Mouse (Mus musculus) heart, postnatal 0 days (tissue): Measurements from ENCODE around the gene Palm3. TPM values are rescaled to one million over a fixed set of nuclear protein-coding genes. Genes with fewer than 3 reads are reported as not detected.

ENCODE experiments used
- ATAC-seq: fragments of 200-750 bp; cut with Nextera tagmentation; 2 replicates; pipeline ENCODE4 v1.8.0; 2017; ENCODE audit warnings: low read depth, moderate number of reproducible peaks, moderate library complexity; ENCODE audit not compliant: insufficient read depth
- DNase-seq: peaks from one replicate; pipeline ENCODE4 v3.0.0-alpha.2; 2016; ENCODE audit warnings: low spot score
- H3K27ac ChIP-seq: fragments of 300-500 bp; sonication (generic); 2 replicates; pipeline ENCODE4 v1.5.1; 2014; ENCODE audit warnings: low read depth, mild to moderate bottlenecking
- H3K27me3 ChIP-seq: fragments of 300-500 bp; sonication (generic); 2 replicates; pipeline ENCODE4 v1.6.1; 2014; ENCODE audit warnings: low read length, mixed read lengths; ENCODE audit not compliant: control insufficient read depth, insufficient read depth
- H3K36me3 ChIP-seq: fragments of 300-500 bp; sonication (generic); replicated peaks from 2 replicates; pipeline ENCODE4 v1.6.1; 2014; ENCODE audit warnings: low read length, mixed read lengths; ENCODE audit not compliant: control insufficient read depth, insufficient read depth
- H3K4me1 ChIP-seq: fragments of 300-500 bp; sonication (generic); 2 replicates; pipeline ENCODE4 v1.6.1; 2014; ENCODE audit warnings: antibody characterized with exemption; ENCODE audit not compliant: control insufficient read depth, insufficient read depth
- H3K4me2 ChIP-seq: fragments of 300-500 bp; sonication (generic); 2 replicates; pipeline ENCODE4 v1.6.1; 2014; ENCODE audit warnings: low read depth, mild to moderate bottlenecking, low read length, moderate library complexity
- H3K4me3 ChIP-seq: fragments of 300-500 bp; sonication (generic); 2 replicates; pipeline ENCODE4 v1.5.1; 2014; ENCODE audit warnings: low read depth, low read length
- H3K9ac ChIP-seq: fragments of 300-500 bp; sonication (generic); replicated peaks from 2 replicates; pipeline ENCODE4 v1.6.1; 2014; ENCODE audit warnings: low read depth, low read length, mixed read lengths
- H3K9me3 ChIP-seq: fragments of 300-500 bp; sonication (generic); replicated peaks from 2 replicates; pipeline ENCODE4 v1.6.1; 2016; ENCODE audit warnings: low read length; ENCODE audit not compliant: control insufficient read depth
- CTCF ChIP-seq: IDR thresholded peaks from 2 replicates; pipeline ENCODE4 v1.5.1; 2016; ENCODE audit warnings: antibody characterized with exemption, control low read depth, low read depth
- EP300 ChIP-seq: IDR thresholded peaks from 2 replicates; pipeline ENCODE4 v1.6.1; 2016; ENCODE audit warnings: antibody characterized with exemption, low read depth
- WGBS: fragments of 180-500 bp; shearing (Covaris S2); extraction: QIAGEN DNeasy Blood & Tissue Kit; methylation state at CpG from one replicate; pipeline ENCODE4 v1.1.7; 2014; 5-methylcytosine and 5-hydroxymethylcytosine counted together
- microRNA counts: library from miRNA; unstranded; fragments of <30 nt; microRNA quantifications from one replicate; lab custom pipeline; 2015
- microRNA-seq: library from miRNA; unstranded; fragments of <30 nt; microRNA quantifications from one replicate; pipeline ENCODE4, GENCODE M21; 2016
- polyA plus RNA-seq: library from polyadenylated mRNA; unstranded; fragments of >200 nt; fragmentation: Nextera tagmentation; extraction: Ambion mirVana; gene quantifications from 2 replicates; pipeline ENCODE4 v1.2.1, GENCODE M21; 2015
- total RNA-seq: library from RNA; depleted of rRNA; stranded (reverse); fragments of >200 nt; gene quantifications from 2 replicates; pipeline ENCODE4 v1.2.3, GENCODE M21; 2014; ENCODE audit warnings: low replicate concordance; rRNA removed

The Palm3 gene
- total and polyA plus RNA-seq, 2 experiments from 2014 or later: 0.41 TPM; not detected in 1

DNA sequence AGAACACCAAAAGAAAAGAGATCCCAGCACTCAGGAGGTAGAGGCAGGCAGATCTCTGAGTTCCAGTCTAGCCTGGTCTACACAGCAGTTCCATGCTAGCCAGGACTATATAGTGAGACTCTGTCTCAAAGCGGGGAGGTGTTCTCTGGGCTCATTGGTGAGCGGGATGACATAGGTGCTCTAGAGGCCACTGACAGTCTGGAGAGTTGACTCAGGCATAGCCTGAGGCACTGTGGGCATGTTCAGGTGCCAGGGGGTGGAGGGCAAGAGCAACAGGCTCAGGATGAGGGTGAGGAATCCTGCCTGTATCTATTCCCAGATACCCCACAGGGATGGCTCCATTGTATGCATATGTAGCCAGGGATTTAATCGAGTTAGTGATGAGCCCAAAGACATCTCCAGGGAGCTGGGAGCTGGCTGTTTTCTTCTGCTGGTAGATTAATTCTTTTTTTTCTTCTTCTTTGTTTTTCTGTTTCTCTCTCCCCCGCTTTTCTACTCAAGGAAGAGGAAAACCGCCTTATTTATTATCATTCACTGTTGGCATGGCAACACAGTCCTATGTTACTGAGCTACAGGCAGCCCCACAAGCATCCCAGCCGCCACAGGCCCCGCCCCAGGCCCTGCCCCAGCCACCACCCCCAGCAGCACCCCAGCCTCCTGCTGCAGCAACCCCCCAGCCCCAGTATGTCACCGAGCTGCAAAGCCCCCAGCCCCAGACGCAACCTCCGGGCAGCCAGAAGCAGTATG, 52.1 kb downstream of the Palm3 start:
- H3K27me3 ChIP-seq: no peaks in the 10 kb centered on the region
- no peaks in the 10 kb centered on the region for H3K9me3 ChIP-seq
- H3K4me1 ChIP-seq: peaks cover 35% of the 10 kb centered on the region
- 69% methylated on average over 9 of the region's 10 CpGs for WGBS
- no peak for ATAC-seq
- H3K27ac ChIP-seq: no peak overlapping the region
- H3K4me2 ChIP-seq: no peak overlapping the region
- TF ChIP-seq EP300: no peak
- TF ChIP-seq CTCF: no peak
- H3K4me3 ChIP-seq: no peak overlapping the region
- no peaks in the 10 kb centered on the region; the same call in 1 of the 2 replicates for H3K36me3 ChIP-seq
- no peak for DNase-seq
- H3K9ac ChIP-seq: no peak overlapping the region

DNA sequence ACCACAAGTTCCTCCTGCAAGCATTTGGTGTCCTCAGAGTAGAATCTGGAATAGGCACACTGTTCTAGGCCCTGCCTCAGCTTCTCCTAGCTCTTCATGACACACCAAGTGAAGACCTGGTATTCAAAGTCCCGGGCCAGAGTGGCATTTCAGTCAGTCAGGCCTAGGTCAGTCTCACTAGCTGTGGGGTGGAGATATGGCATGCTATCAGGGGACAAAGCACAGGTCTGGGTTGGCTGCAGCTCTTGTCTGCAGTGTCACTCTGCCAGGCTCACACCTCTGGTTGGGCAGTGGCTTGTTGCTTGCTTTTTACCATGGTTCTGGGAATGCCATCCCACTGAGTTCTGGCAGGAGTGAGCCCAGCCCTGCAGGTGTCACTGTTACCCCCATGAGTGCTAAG, 55.1 kb downstream of the Palm3 start:
- H3K4me3 ChIP-seq: no peak overlapping the region
- no peak overlapping the region for H3K4me2 ChIP-seq
- H3K4me1 ChIP-seq: peaks cover 13% of the 10 kb centered on the region
- H3K27me3 ChIP-seq: no peaks in the 10 kb centered on the region
- H3K36me3 ChIP-seq: peaks cover 10% of the 10 kb centered on the region; the same call in 1 of the 2 replicates
- H3K27ac ChIP-seq: no peak overlapping the region
- ATAC-seq: no peak
- H3K9ac ChIP-seq: no peak overlapping the region
- TF ChIP-seq EP300: no peak
- TF ChIP-seq CTCF: no peak
- DNase-seq: no peak
- no peaks in the 10 kb centered on the region for H3K9me3 ChIP-seq
- 44% methylated on average over 1 of the region's 1 CpGs for WGBS

DNA sequence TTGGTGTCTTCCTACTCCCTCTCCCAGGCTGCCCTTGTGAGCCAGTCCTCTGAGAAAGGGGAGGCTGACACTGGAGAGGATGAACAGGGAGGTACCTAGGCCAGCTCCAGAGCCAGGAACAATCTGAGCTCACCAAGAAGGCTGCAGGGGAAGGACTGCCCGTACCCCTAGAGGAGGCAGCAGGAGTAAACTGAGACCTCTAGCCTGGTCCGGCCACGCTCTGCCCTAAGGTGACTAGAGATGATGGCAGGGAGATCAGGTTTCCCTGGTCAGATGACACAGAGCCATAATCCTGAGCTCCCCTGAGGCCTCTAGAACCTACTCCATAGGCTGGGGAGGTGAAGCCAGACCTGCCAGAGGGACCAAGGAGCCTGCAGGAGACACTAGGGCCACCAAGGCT, 55.6 kb downstream of the Palm3 start:
- H3K9me3 ChIP-seq: no peaks in the 10 kb centered on the region
- H3K4me1 ChIP-seq: peaks cover 8% of the 10 kb centered on the region
- no peak overlapping the region for H3K9ac ChIP-seq
- no peaks in the 10 kb centered on the region for H3K27me3 ChIP-seq
- 86% methylated on average over 3 of the region's 3 CpGs for WGBS
- no peak for ATAC-seq
- H3K4me3 ChIP-seq: no peak overlapping the region
- no peak for DNase-seq
- peaks cover 12% of the 10 kb centered on the region for H3K36me3 ChIP-seq
- H3K27ac ChIP-seq: no peak overlapping the region
- no peak for TF ChIP-seq CTCF
- TF ChIP-seq EP300: no peak
- no peak overlapping the region for H3K4me2 ChIP-seq

DNA sequence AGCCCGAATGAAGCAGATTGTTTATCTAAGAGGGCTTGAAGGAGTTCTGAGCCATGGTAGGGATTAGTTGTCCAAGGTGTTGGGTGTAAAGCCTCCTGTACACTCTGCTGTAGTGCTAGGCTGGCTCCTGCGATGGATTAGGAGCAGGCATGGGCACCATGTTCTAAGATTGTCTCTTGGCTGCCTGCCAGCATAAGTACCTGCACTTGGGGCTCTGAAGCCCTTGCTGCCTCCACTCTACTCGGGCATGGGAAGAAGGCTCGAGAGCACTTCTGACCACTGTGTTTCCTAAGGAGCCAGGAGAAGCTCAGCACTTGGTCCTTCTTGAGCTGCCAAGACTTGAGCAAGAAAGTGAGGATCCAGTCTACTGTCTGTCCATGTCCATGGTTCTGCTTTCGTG, 57.9 kb downstream of the Palm3 start:
- H3K4me2 ChIP-seq: no peak overlapping the region
- WGBS: 51% methylated on average over 5 of the region's 5 CpGs
- no peak overlapping the region for H3K4me3 ChIP-seq
- DNase-seq: no peak
- H3K27ac ChIP-seq: no peak overlapping the region
- peaks cover 35% of the 10 kb centered on the region for H3K36me3 ChIP-seq
- no peak for TF ChIP-seq CTCF
- TF ChIP-seq EP300: no peak
- no peak overlapping the region for H3K9ac ChIP-seq
- no peak for ATAC-seq
- H3K27me3 ChIP-seq: no peaks in the 10 kb centered on the region
- H3K4me1 ChIP-seq: peaks cover 6% of the 10 kb centered on the region
- H3K9me3 ChIP-seq: no peaks in the 10 kb centered on the region

MicroRNA genes within 50 kb of the gene (microRNA counts, 519-probe panel; counts per million panel counts)
- not detected for microRNA mmu-miR-1199 (lab: Ali Mortazavi, UCI)

Small RNA genes within 50 kb of the gene (microRNA-seq; reads per million reads assigned to microRNA genes)
- gene Mir1199 (not detected), gene Mir8111 (4.1 reads per million, percentile 18 among the genes with 10 or more reads in this experiment)

Other genes starting within 250 kb of the Palm3 start
- 28.7 and 58.4 TPM in 2 replicates for gene Adgrl1, start 121.4 kb upstream of the Palm3 start, total RNA-seq
- gene Adgrl1, start 121.4 kb upstream of the Palm3 start, polyA plus RNA-seq: 3.8 and 4.4 TPM in 2 replicates
- gene Gm10644, start 66.3 kb upstream of the Palm3 start, total RNA-seq: 0.08 and 1.3 TPM in 2 replicates
- 0.41 and 0.42 TPM in 2 replicates for gene Gm10644, start 66.3 kb upstream of the Palm3 start, polyA plus RNA-seq
- gene Asf1b, start 66.0 kb upstream of the Palm3 start, total RNA-seq: 109 and 155 TPM in 2 replicates
- 19.2 and 21.5 TPM in 2 replicates for gene Asf1b, start 66.0 kb upstream of the Palm3 start, polyA plus RNA-seq
- gene Prkaca, start 48.5 kb upstream of the Palm3 start, total RNA-seq: 246 and 345 TPM in 2 replicates
- 305 and 312 TPM in 2 replicates for gene Prkaca, start 48.5 kb upstream of the Palm3 start, polyA plus RNA-seq
- 46.3 and 52.0 TPM in 2 replicates for gene Samd1, start 23.8 kb upstream of the Palm3 start, total RNA-seq
- 3.6 and 3.7 TPM in 2 replicates for gene Samd1, start 23.8 kb upstream of the Palm3 start, polyA plus RNA-seq
- gene 1700067K01Rik, start 20.0 kb upstream of the Palm3 start, total RNA-seq: not detected in 2 replicates
- 0.96 and 1.3 TPM in 2 replicates for gene 1700067K01Rik, start 20.0 kb upstream of the Palm3 start, polyA plus RNA-seq
- gene 2210011C24Rik, start 9.3 kb upstream of the Palm3 start, total RNA-seq: 17.8 TPM in 1 of 2 replicates, not detected in the other
- 0.48 and 0.88 TPM in 2 replicates for gene 2210011C24Rik, start 9.3 kb upstream of the Palm3 start, polyA plus RNA-seq
- 3.9 and 5.6 TPM in 2 replicates for gene Il27ra, start 21.1 kb downstream of the Palm3 start, total RNA-seq
- 2.6 and 3.6 TPM in 2 replicates for gene Il27ra, start 21.1 kb downstream of the Palm3 start, polyA plus RNA-seq
- gene Rln3, start 23.5 kb downstream of the Palm3 start, total RNA-seq: not detected in 2 replicates
- not detected in 2 replicates for gene Rln3, start 23.5 kb downstream of the Palm3 start, polyA plus RNA-seq
- 1.3 and 3.8 TPM in 2 replicates for gene Gm10643, start 43.7 kb downstream of the Palm3 start, total RNA-seq
- gene Gm10643, start 43.7 kb downstream of the Palm3 start, polyA plus RNA-seq: 1.0 and 1.7 TPM in 2 replicates
- 11.7 and 15.3 TPM in 2 replicates for gene Rfx1, start 45.4 kb downstream of the Palm3 start, total RNA-seq
- gene Rfx1, start 45.4 kb downstream of the Palm3 start, polyA plus RNA-seq: 2.3 and 2.4 TPM in 2 replicates
- gene Dcaf15, start 83.3 kb downstream of the Palm3 start, total RNA-seq: 16.1 and 29.3 TPM in 2 replicates
- 2.9 and 3.3 TPM in 2 replicates for gene Dcaf15, start 83.3 kb downstream of the Palm3 start, polyA plus RNA-seq
- not detected in 2 replicates for gene Podnl1, start 104.5 kb downstream of the Palm3 start, total RNA-seq
- 0.04 TPM in 2 replicates for gene Podnl1, start 104.5 kb downstream of the Palm3 start, polyA plus RNA-seq
- 13.1 and 17.1 TPM in 2 replicates for gene Cc2d1a, start 126.5 kb downstream of the Palm3 start, total RNA-seq
- 8.4 and 10.2 TPM in 2 replicates for gene Cc2d1a, start 126.5 kb downstream of the Palm3 start, polyA plus RNA-seq
- 0.43 TPM in 1 of 2 replicates, not detected in the other for gene 4930432K21Rik, start 126.6 kb downstream of the Palm3 start, total RNA-seq
- gene 4930432K21Rik, start 126.6 kb downstream of the Palm3 start, polyA plus RNA-seq: 0.34 and 0.48 TPM in 2 replicates
- 1.4 TPM in 1 of 2 replicates, not detected in the other for gene Nanos3, start 163.7 kb downstream of the Palm3 start, total RNA-seq
- gene Nanos3, start 163.7 kb downstream of the Palm3 start, polyA plus RNA-seq: 4.6 and 6.0 TPM in 2 replicates
- 23.8 and 31.4 TPM in 2 replicates for gene Zswim4, start 215.6 kb downstream of the Palm3 start, total RNA-seq
- gene Zswim4, start 215.6 kb downstream of the Palm3 start, polyA plus RNA-seq: 4.6 and 5.8 TPM in 2 replicates
- 90.3 and 93.2 TPM in 2 replicates for gene D8Ertd738e, start 228.2 kb downstream of the Palm3 start, total RNA-seq
- gene D8Ertd738e, start 228.2 kb downstream of the Palm3 start, polyA plus RNA-seq: 382 and 414 TPM in 2 replicates
- 25.8 and 74.7 TPM in 2 replicates for gene Mri1, start 235.9 kb downstream of the Palm3 start, total RNA-seq
- 37.3 and 39.2 TPM in 2 replicates for gene Mri1, start 235.9 kb downstream of the Palm3 start, polyA plus RNA-seq
- gene Ccdc130, start 248.9 kb downstream of the Palm3 start, total RNA-seq: 7.0 and 14.4 TPM in 2 replicates
- gene Ccdc130, start 248.9 kb downstream of the Palm3 start, polyA plus RNA-seq: 12.2 and 12.7 TPM in 2 replicates